Mouse (Mus musculus): ENCODE data around the gene Rps18. TPM values are rescaled to one million over a fixed set of nuclear protein-coding genes. Genes with fewer than 3 reads are reported as not detected.

Rps18 gene
- total and polyA plus RNA-seq, 3 experiments, result 286 to 1,183 TPM; not detected in 1

DNA sequence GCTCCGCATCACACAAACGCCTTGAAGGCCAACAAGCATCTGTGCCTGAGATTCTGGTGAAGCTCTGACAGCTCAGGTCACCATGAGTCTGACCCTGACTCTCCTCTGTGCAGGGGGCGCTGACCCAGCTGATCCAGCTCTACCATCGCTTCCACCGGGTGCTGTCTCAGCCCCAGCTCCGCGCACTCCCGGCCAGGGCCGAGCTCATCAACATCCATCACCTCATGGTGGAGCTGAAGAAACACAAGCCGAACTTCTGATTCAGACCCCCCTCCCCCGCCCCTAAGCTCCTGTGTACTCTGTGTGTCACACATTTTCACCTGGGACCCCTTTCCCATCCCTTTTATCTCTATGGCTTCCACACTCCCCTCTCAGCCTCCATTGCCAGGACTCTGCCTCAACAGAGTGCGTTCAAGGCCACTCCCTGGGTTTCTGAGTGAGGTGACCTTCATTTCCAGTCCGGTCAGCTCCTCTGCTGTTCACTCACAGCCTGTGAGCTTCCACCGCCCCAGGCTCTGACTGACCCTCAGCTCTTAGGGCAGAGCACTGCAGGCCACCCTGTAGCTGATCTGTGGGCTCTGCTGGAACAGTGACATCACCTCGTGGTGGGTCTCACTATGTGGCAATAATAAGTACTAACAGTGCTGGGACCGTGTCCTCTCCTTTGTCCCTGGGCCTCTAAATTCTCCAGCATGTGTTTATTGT is 10.2 kb upstream of the Rps18 start:
- H3K9me3 ChIP-seq (replicated peaks; ENCODE audit: insufficient read depth, low read length), result no peaks in the 10 kb centered on the region
- no peaks in the 10 kb centered on the region for H3K27me3 ChIP-seq (ENCODE audit: control insufficient read depth in 1 of 2, insufficient read depth in 2 of 2, low read length in 2 of 2)
- TF ChIP-seq POLR2AphosphoS5 (IDR thresholded peaks at IDR 0.05; ENCODE audit: borderline replicate concordance, low read depth, low read length) (no peak), USF2 (IDR thresholded peaks at IDR 0.05; ENCODE audit: borderline replicate concordance in 1 of 2, insufficient read depth in 1 of 2, low read depth in 1 of 2, low read length in 2 of 2) (no peak), KAT2A (conservative IDR thresholded peaks at IDR 0.05; ENCODE audit: low read depth, low read length) (no peak), BHLHE40 (IDR thresholded peaks at IDR 0.05; ENCODE audit: borderline replicate concordance, low read depth, low read length) (no peak), SIN3A (IDR thresholded peaks at IDR 0.05; ENCODE audit: low read length) (no peak), CHD1 (IDR thresholded peaks at IDR 0.05; ENCODE audit: low read depth, low read length) (no peak), MXI1 (IDR thresholded peaks at IDR 0.05; ENCODE audit: low read depth, low read length) (no peak), GATA1 (IDR thresholded peaks at IDR 0.05; ENCODE audit: low read depth, low read length) (no peak), TBP (IDR thresholded peaks at IDR 0.05; ENCODE audit: low read depth, low read length) (no peak), RAD21 (IDR thresholded peaks at IDR 0.05; ENCODE audit: low read depth, low read length) (no peak), GABPA (IDR thresholded peaks at IDR 0.05; ENCODE audit: low read depth, low read length) (no peak), ZNF384 (IDR thresholded peaks at IDR 0.05; ENCODE audit: low read depth, low read length) (no peak), MAZ (IDR thresholded peaks at IDR 0.05; ENCODE audit: low read depth, low read length) (no peak), ZC3H11A (IDR thresholded peaks at IDR 0.05; ENCODE audit: low read depth, low read length) (no peak), MEF2A (IDR thresholded peaks at IDR 0.05; ENCODE audit: extremely low read depth, insufficient replicate concordance, low read depth, low read length, poor library complexity, severe bottlenecking) (no peak), JUND (IDR thresholded peaks at IDR 0.05; ENCODE audit: low read depth, low read length) (no peak), POLR2A (IDR thresholded peaks at IDR 0.05; ENCODE audit: control insufficient read depth in 1 of 2, insufficient read depth in 1 of 2, low read depth in 1 of 2, low read length in 2 of 2, poor library complexity in 1 of 2) (no peak)
- no peaks in the 10 kb centered on the region for H3K4me1 ChIP-seq (ENCODE audit: control insufficient read depth in 1 of 2, insufficient read depth in 2 of 2, low read length in 2 of 2)
- no peak for DNase-seq (ENCODE audit: low read depth, low spot score)
- H3K4me3 ChIP-seq (ENCODE audit: control insufficient read depth in 1 of 2, insufficient read depth in 1 of 2, low read depth in 2 of 2, low read length in 2 of 2), result no peak overlapping the region
- no peak overlapping the region for H3K9ac ChIP-seq (ENCODE audit: control insufficient read depth, low read depth, low read length, poor library complexity, severe bottlenecking)
- no peaks in the 10 kb centered on the region for H3K79me2 ChIP-seq (ENCODE audit: control insufficient read depth, insufficient read depth, low read length, poor library complexity)
- H3K27ac ChIP-seq (ENCODE audit: control insufficient read depth, low read depth, low read length), result no peak overlapping the region
- H3K36me3 ChIP-seq (ENCODE audit: control insufficient read depth in 1 of 2, insufficient read depth in 2 of 2, low read length in 2 of 2), result no peaks in the 10 kb centered on the region

DNA sequence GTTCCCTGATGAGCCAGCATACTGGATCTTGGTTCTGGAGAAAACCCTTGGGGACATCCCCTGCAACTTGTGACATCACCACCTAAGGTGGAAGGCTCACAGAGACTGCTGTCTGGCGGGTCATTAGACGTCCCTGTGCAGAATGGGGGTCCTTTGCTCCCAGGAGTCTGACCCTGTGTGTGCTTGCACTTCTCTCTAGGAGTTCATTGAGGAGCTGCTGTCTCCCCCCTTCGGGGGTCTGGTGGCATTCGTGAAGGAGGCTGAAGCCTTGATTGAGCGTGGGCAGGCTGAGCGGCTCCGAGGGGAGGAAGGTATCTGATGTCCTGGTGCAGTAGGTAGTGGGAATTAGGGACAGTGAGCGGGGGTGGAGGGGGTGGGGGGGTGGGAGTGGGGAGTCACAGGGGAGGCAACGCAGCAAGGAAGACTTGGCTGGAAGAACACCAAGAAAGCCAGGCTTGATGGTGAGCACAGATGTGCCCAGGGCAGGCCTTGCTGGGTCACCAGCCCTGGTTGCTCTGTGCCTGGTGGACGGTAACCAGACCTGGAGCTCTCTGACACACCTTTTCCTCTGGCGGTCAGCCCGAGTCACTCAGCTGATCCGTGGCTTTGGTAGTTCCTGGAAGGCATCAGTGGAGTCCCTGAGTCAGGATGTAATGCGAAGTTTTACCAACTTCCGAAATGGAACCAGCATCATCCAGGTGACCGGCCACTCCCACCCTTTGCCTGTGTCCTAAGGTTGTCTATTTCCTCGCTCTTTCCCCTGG is 9.5 kb upstream of the Rps18 start:
- Histone ChIP-seq H3K27me3 (ENCODE audit: control insufficient read depth in 1 of 2, insufficient read depth in 2 of 2, low read length in 2 of 2) (no peaks in the 10 kb centered on the region), H3K9ac (ENCODE audit: control insufficient read depth, low read depth, low read length, poor library complexity, severe bottlenecking) (no peak overlapping the region), H3K36me3 (ENCODE audit: control insufficient read depth in 1 of 2, insufficient read depth in 2 of 2, low read length in 2 of 2) (no peaks in the 10 kb centered on the region; a peak in 1 of 4 replicates), H3K79me2 (ENCODE audit: control insufficient read depth, insufficient read depth, low read length, poor library complexity) (no peaks in the 10 kb centered on the region), H3K4me3 (ENCODE audit: control insufficient read depth in 1 of 2, insufficient read depth in 1 of 2, low read depth in 2 of 2, low read length in 2 of 2) (no peak overlapping the region), H3K4me1 (ENCODE audit: control insufficient read depth in 1 of 2, insufficient read depth in 2 of 2, low read length in 2 of 2) (no peaks in the 10 kb centered on the region), H3K27ac (ENCODE audit: control insufficient read depth, low read depth, low read length) (no peak overlapping the region), H3K9me3 (replicated peaks; ENCODE audit: insufficient read depth, low read length) (no peaks in the 10 kb centered on the region)
- DNase-seq (ENCODE audit: low read depth, low spot score), result no peak
- no peak for TF ChIP-seq CHD1 (IDR thresholded peaks at IDR 0.05; ENCODE audit: low read depth, low read length)
- TF ChIP-seq TBP (IDR thresholded peaks at IDR 0.05; ENCODE audit: low read depth, low read length), result no peak
- TF ChIP-seq GATA1 (IDR thresholded peaks at IDR 0.05; ENCODE audit: low read depth, low read length), result no peak
- TF ChIP-seq CTCF (IDR thresholded peaks at IDR 0.05 in 2 of 3, conservative IDR thresholded peaks at IDR 0.05 in 1 of 3; ENCODE audit: control insufficient read depth in 1 of 3, insufficient read depth in 1 of 3, low read depth in 2 of 3, low read length in 3 of 3, poor library complexity in 1 of 3, severe bottlenecking in 1 of 3), result no peak
- no peak for TF ChIP-seq CHD2 (IDR thresholded peaks at IDR 0.05; ENCODE audit: low read length)
- no peak for TF ChIP-seq KAT2A (conservative IDR thresholded peaks at IDR 0.05; ENCODE audit: low read depth, low read length)
- no peak for TF ChIP-seq ZMIZ1 (IDR thresholded peaks at IDR 0.05; ENCODE audit: low read depth, low read length)
- TF ChIP-seq ZC3H11A (IDR thresholded peaks at IDR 0.05; ENCODE audit: low read depth, low read length), result no peak

Data from MEL (cell line).